Mouse (Mus musculus): Measurements from ENCODE around the gene Gmpr2. TPM values are rescaled to one million over a fixed set of nuclear protein-coding genes. Genes with fewer than 3 reads are reported as not detected.

Gmpr2 gene
- polyA plus RNA-seq (2014; fragmentation: Nextera tagmentation; extraction: Ambion mirVana): 40.6 and 40.9 TPM in 2 replicates

GRCm38 (mm10) chr14:55671833-55672740, at the start of gene Gmpr2, which contains the start of gene Nedd8:
TSS of gene Gmpr2 (plus strand) at chr14:55671941.
TSS of gene Nedd8 (minus strand) at chr14:55672124.
- Histone ChIP-seq H3K4me2 (ENCODE audit: low read length) (peak within 1 kb of the TSS; percentile 76), H3K27ac (replicated peaks in 1 of 2; ENCODE audit: control insufficient read depth in 1 of 2, insufficient read depth in 1 of 2, low read depth in 2 of 2, low read length in 2 of 2) (peak within 1 kb of the TSS; percentile 84 to 85), H3K4me1 (ENCODE audit: control insufficient read depth in 2 of 2, insufficient read depth in 2 of 2, low read length in 2 of 2) (peaks cover 2 to 10% of the 10 kb centered on the region in 2 experiments; a peak in 3 of 4 replicates), H3K36me3 (ENCODE audit: control insufficient read depth, insufficient read depth, low read length) (peaks cover 43% of the 10 kb centered on the region), H3K27me3 (ENCODE audit: control insufficient read depth, insufficient read depth, low read length) (no peaks in the 10 kb centered on the region), H3K9me3 (ENCODE audit: control insufficient read depth, low read length) (no peaks in the 10 kb centered on the region), H3K9ac (ENCODE audit: low read length) (peak within 1 kb of the TSS; percentile 84), H3K4me3 (ENCODE audit: control insufficient read depth in 1 of 2, insufficient read depth in 1 of 2, low read depth in 1 of 2, low read length in 2 of 2) (peak within 1 kb of the TSS; percentile 82 to 86)
- ATAC-seq (ENCODE audit: insufficient number of reproducible peaks, insufficient read depth, low FRiP score, low read depth): peak; percentile 94
- under 1% methylated on average over 38 of the region's 38 CpGs for WGBS

GRCm38 (mm10) chr14:55628077-55628827, 43.5 kb upstream of the Gmpr2 start:
- WGBS: 85% methylated on average over 27 of the region's 27 CpGs
- Histone ChIP-seq H3K27me3 (ENCODE audit: control insufficient read depth, insufficient read depth, low read length) (no peaks in the 10 kb centered on the region), H3K9me3 (ENCODE audit: control insufficient read depth, low read length) (no peaks in the 10 kb centered on the region), H3K4me2 (ENCODE audit: low read length) (no peak overlapping the region), H3K4me1 (ENCODE audit: control insufficient read depth in 2 of 2, insufficient read depth in 2 of 2, low read length in 2 of 2) (peaks cover 4 to 6% of the 10 kb centered on the region in 2 experiments; a peak in 2 of 4 replicates), H3K4me3 (ENCODE audit: control insufficient read depth in 1 of 2, insufficient read depth in 1 of 2, low read depth in 1 of 2, low read length in 2 of 2) (no peak overlapping the region), H3K36me3 (ENCODE audit: control insufficient read depth, insufficient read depth, low read length) (peaks cover 98% of the 10 kb centered on the region), H3K9ac (ENCODE audit: low read length) (no peak overlapping the region), H3K27ac (replicated peaks in 1 of 2; ENCODE audit: control insufficient read depth in 1 of 2, insufficient read depth in 1 of 2, low read depth in 2 of 2, low read length in 2 of 2) (no peak overlapping the region)
- no peak for ATAC-seq (ENCODE audit: insufficient number of reproducible peaks, insufficient read depth, low FRiP score, low read depth)

DNA sequence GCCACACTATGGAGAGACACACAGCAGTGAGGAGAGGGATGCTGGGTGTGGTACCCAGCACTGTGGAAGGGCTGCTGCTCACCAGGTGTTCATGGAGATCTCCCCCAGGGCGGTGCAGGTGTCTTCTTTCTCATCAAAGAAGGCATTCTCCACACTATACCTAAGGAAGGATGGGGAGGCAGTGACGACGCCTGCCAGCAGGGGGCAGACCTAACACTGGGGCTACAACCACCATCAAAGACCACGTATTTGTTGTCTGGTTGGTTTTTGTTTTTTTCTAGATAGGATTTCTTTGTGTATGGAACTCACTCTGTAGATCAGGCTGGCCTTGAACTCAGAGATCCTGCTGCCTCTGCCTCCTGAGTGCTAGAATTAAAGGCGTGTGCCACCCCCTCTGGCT, 42.4 kb upstream of the Gmpr2 start:
- Histone ChIP-seq H3K9me3 (ENCODE audit: control insufficient read depth, low read length) (no peaks in the 10 kb centered on the region), H3K27me3 (ENCODE audit: control insufficient read depth, insufficient read depth, low read length) (no peaks in the 10 kb centered on the region), H3K4me2 (ENCODE audit: low read length) (no peak overlapping the region), H3K4me3 (ENCODE audit: control insufficient read depth in 1 of 2, insufficient read depth in 1 of 2, low read depth in 1 of 2, low read length in 2 of 2) (no peak overlapping the region), H3K36me3 (ENCODE audit: control insufficient read depth, insufficient read depth, low read length) (peaks cover 100% of the 10 kb centered on the region), H3K4me1 (ENCODE audit: control insufficient read depth in 2 of 2, insufficient read depth in 2 of 2, low read length in 2 of 2) (peaks cover 4 to 6% of the 10 kb centered on the region in 2 experiments; a peak in 2 of 4 replicates), H3K27ac (replicated peaks in 1 of 2; ENCODE audit: control insufficient read depth in 1 of 2, insufficient read depth in 1 of 2, low read depth in 2 of 2, low read length in 2 of 2) (no peak overlapping the region), H3K9ac (ENCODE audit: low read length) (no peak overlapping the region)
- ATAC-seq (ENCODE audit: insufficient number of reproducible peaks, insufficient read depth, low FRiP score, low read depth): no peak
- WGBS: 53% methylated on average over 5 of the region's 5 CpGs

DNA sequence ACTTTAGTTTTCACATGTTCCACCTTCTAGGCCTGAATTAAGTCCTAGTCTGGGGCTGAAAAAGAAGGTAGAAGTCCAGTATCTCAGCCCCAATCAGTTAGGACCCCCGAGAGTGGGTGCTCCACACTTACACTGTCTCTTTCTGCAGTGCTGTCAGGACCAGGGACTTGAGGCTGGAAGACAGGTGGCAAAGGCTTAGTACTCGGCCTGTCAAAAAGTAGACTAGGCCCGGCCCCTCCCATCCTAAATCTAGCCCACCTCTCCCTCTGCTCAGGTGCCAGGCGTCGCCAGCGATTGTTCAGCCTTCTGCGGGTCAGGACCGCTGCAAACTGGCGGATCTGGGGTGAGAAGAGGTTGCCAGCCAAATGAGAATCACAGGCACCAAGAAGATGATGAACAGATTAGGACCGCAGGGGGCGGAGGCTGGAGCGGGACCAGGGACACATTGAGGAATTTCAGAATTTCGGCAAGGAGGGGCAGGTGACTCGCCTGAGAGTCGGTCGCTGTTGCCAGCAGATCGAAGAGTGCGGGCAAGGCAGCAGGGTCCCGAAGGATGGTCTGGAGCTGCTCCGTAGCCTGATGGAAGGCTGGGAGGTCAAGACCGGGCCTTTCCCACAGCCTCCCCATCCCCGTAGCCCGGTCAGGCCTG, 36.7 kb upstream of the Gmpr2 start:
- ATAC-seq (ENCODE audit: insufficient number of reproducible peaks, insufficient read depth, low FRiP score, low read depth): 0 out of 2 replicates have a peak, but pooled peaks have one; percentile 2
- H3K4me3 ChIP-seq (ENCODE audit: control insufficient read depth in 1 of 2, insufficient read depth in 1 of 2, low read depth in 1 of 2, low read length in 2 of 2): peak overlapping the region; percentile 75
- peak overlapping the region; percentile 88 for H3K9ac ChIP-seq (ENCODE audit: low read length)
- H3K4me2 ChIP-seq (ENCODE audit: low read length): peak overlapping the region; percentile 97
- no peaks in the 10 kb centered on the region for H3K9me3 ChIP-seq (ENCODE audit: control insufficient read depth, low read length)
- H3K36me3 ChIP-seq (ENCODE audit: control insufficient read depth, insufficient read depth, low read length): peaks cover 85% of the 10 kb centered on the region
- WGBS: 3% methylated on average over 23 of the region's 23 CpGs
- no peaks in the 10 kb centered on the region for H3K27me3 ChIP-seq (ENCODE audit: control insufficient read depth, insufficient read depth, low read length)
- H3K4me1 ChIP-seq (ENCODE audit: control insufficient read depth in 2 of 2, insufficient read depth in 2 of 2, low read length in 2 of 2): peaks cover 0 to 8% of the 10 kb centered on the region in 2 experiments; a peak in 2 of 4 replicates
- H3K27ac ChIP-seq (replicated peaks in 1 of 2; ENCODE audit: control insufficient read depth in 1 of 2, insufficient read depth in 1 of 2, low read depth in 2 of 2, low read length in 2 of 2): peak overlapping the region; percentile 47 to 71

- Histone ChIP-seq H3K27ac (replicated peaks in 1 of 2; ENCODE audit: control insufficient read depth in 1 of 2, insufficient read depth in 1 of 2, low read depth in 2 of 2, low read length in 2 of 2) (peak within 1 kb of the TSS; percentile 47 to 71), H3K9me3 (ENCODE audit: control insufficient read depth, low read length) (no peaks in the 10 kb centered on the region), H3K27me3 (ENCODE audit: control insufficient read depth, insufficient read depth, low read length) (no peaks in the 10 kb centered on the region), H3K36me3 (ENCODE audit: control insufficient read depth, insufficient read depth, low read length) (peaks cover 85% of the 10 kb centered on the region), H3K9ac (ENCODE audit: low read length) (peak within 1 kb of the TSS; percentile 88), H3K4me3 (ENCODE audit: control insufficient read depth in 1 of 2, insufficient read depth in 1 of 2, low read depth in 1 of 2, low read length in 2 of 2) (peak within 1 kb of the TSS; percentile 75), H3K4me1 (ENCODE audit: control insufficient read depth in 2 of 2, insufficient read depth in 2 of 2, low read length in 2 of 2) (peaks cover 0 to 8% of the 10 kb centered on the region in 2 experiments; a peak in 2 of 4 replicates), H3K4me2 (ENCODE audit: low read length) (peak within 1 kb of the TSS; percentile 97)
- peak; percentile 61 for ATAC-seq (ENCODE audit: insufficient number of reproducible peaks, insufficient read depth, low FRiP score, low read depth)
- 2% methylated on average over 23 of the region's 33 CpGs for WGBS
These were observed 36.2 kb upstream of the Gmpr2 start, which contains the start of gene Ipo4 for GRCm38 (mm10) chr14:55635523-55636007. TSS of gene Ipo4 (minus strand) at chr14:55635957.

- no peak within 1 kb of the TSS for H3K4me3 ChIP-seq (ENCODE audit: control insufficient read depth in 1 of 2, insufficient read depth in 1 of 2, low read depth in 1 of 2, low read length in 2 of 2)
- no peak within 1 kb of the TSS for H3K9ac ChIP-seq (ENCODE audit: low read length)
- H3K27me3 ChIP-seq (ENCODE audit: control insufficient read depth, insufficient read depth, low read length): no peaks in the 10 kb centered on the region
- no peaks in the 10 kb centered on the region for H3K9me3 ChIP-seq (ENCODE audit: control insufficient read depth, low read length)
- H3K4me2 ChIP-seq (ENCODE audit: low read length): no peak within 1 kb of the TSS
- H3K27ac ChIP-seq (replicated peaks in 1 of 2; ENCODE audit: control insufficient read depth in 1 of 2, insufficient read depth in 1 of 2, low read depth in 2 of 2, low read length in 2 of 2): no peak within 1 kb of the TSS
- H3K36me3 ChIP-seq (ENCODE audit: control insufficient read depth, insufficient read depth, low read length): peaks cover 76% of the 10 kb centered on the region
- H3K4me1 ChIP-seq (ENCODE audit: control insufficient read depth in 2 of 2, insufficient read depth in 2 of 2, low read length in 2 of 2): peaks cover 5 to 15% of the 10 kb centered on the region in 2 experiments
- 97% methylated on average over 9 of the region's 9 CpGs for WGBS
- ATAC-seq (ENCODE audit: insufficient number of reproducible peaks, insufficient read depth, low FRiP score, low read depth): no peak
These were observed 33.9 kb upstream of the Gmpr2 start, which contains the start of gene Gm49378 for GRCm38 (mm10) chr14:55637795-55638194. TSS of gene Gm49378 (minus strand) at chr14:55637895.

DNA sequence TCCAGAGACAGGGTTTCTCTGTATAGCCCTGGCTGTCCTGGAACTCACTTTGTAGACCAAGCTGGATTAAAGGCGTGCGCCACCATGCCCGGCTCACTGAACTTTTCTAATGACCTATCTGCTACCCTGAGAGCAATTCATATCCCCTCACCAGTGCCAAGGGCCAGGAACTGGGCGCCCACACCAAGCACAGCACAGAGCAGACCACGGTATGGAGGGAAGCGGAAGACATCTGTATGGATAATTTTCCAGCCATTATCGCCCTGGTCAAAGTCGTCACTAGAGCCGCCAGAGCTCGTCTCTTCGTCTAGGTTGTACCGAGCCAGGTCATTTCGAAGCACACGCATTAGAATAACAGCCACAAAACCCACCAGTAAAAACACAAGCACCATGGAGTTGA, 30.9 kb upstream of the Gmpr2 start:
- 95% methylated on average over 14 of the region's 14 CpGs for whole genome bisulfite sequencing
- peaks cover 62% of the 10 kb centered on the region for H3K36me3 ChIP-seq (ENCODE audit: control insufficient read depth, insufficient read depth, low read length)
- no peak overlapping the region for H3K4me3 ChIP-seq (ENCODE audit: control insufficient read depth in 1 of 2, insufficient read depth in 1 of 2, low read depth in 1 of 2, low read length in 2 of 2)

More for the DNA sequence above, 30.9 kb upstream of the Gmpr2 start:
- Histone ChIP-seq H3K9ac (ENCODE audit: low read length) (no peak overlapping the region), H3K9me3 (ENCODE audit: control insufficient read depth, low read length) (no peaks in the 10 kb centered on the region), H3K27ac (replicated peaks in 1 of 2; ENCODE audit: control insufficient read depth in 1 of 2, insufficient read depth in 1 of 2, low read depth in 2 of 2, low read length in 2 of 2) (no peak overlapping the region), H3K4me1 (ENCODE audit: control insufficient read depth in 2 of 2, insufficient read depth in 2 of 2, low read length in 2 of 2) (peaks cover 11 to 22% of the 10 kb centered on the region in 2 experiments), H3K27me3 (ENCODE audit: control insufficient read depth, insufficient read depth, low read length) (no peaks in the 10 kb centered on the region), H3K4me2 (ENCODE audit: low read length) (no peak overlapping the region)
- no peak for ATAC-seq (ENCODE audit: insufficient number of reproducible peaks, insufficient read depth, low FRiP score, low read depth)
